Mouse (Mus musculus): ENCODE measurements around the gene Pfas.
"Not testable (repeated sequence)": the region's sequence is repeated elsewhere in the genome, so short reads cannot be mapped to it uniquely, and the experiment has no call there.

The Pfas gene

DNA sequence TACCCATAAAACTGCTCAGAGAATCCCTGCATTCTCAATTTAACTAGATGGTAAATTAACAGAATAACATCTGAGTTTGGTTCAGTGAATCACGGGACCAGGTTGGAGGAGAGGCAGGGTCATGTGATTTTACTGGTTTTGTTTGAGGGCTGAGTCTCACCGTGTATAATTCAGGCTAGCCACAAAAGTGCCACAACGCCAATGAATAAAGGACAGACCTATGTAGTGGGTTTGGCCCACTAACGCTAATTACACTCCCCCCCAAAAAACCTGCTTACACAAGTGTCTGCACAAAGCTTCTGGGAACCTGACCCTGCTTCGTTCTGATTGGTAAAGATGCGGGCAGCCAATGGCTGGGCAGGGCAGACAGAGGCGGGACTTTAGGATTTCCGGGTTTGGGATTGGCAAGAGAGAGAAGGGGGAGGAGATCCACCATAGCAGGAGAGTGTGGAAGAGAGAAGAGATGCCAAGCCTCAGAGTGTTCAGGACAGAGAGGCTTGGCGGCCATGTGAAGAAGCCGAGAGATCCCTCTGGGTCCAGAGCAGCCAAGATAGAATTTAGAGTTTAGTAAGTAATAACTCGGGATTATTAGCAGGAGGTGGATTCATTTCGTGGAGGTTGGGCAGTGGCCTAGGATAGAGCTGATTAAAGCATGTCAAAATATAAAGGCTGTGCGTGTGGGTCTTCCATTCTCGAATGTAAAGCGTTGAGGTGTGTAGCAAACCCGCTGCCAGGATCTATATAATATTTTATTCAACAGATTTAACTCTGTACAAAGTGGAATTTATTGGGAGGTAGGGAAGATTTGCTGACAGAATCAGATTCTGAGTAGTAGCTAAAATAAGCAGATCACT lies 68.6 kb downstream of the Pfas start:
- DNase-seq (ENCODE audit: low spot score in 2 of 2): peak; percentile 85 to 90

DNA sequence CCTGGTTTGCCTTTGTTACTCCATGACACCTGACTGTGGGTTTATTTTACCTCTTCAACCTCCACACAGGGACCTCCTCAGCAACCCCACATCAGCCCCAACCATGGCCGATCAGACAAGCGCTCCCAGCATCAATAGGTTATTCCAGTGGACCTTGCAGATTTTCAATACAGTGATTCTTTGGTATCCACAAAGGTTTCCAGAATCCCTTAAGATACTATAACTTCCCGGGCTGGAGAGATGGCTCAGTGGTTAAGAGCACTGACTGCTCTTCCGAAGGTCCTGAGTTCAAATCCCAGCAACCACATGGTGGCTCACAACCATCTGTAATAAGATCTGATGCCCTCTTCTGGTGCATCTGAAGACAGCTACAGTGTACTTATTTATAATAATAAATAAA lies 71.3 kb downstream of the Pfas start:
- DNase-seq (ENCODE audit: low spot score in 2 of 2): not testable (repeated sequence)
